In genomic region chr12:25605396-25605795, GRCm38 (mm10) we compare ENCODE assay signal across 25 mouse cellular contexts.
A peak's percentile ranks its signal among the peaks of the same experiment; 100 is the strongest.
DNase-seq lines count a peak whose midpoint lies in the region; ATAC-seq lines count a peak whose summit lies in the region.
"Had no signal": no experiment of that assay in that cellular context is flagged by ENCODE, and none has a peak within 500 bp of the region (broad histone marks: within the 10 kb centered on the region; RNA-seq: fewer than 3 reads in every experiment).

No protein-coding gene starts in this region.

- H3K27ac ChIP-seq in intestine, embryonic 14.5 days (ENCODE audit: low read depth): no peak overlapping the region
- no peak overlapping the region for H3K27ac ChIP-seq in intestine, embryonic 15.5 days
- no peak overlapping the region for H3K27ac ChIP-seq in midbrain, embryonic 13.5 days
- H3K27ac ChIP-seq: embryonic facial prominence, embryonic 12.5 days; forebrain, embryonic 15.5 days; hindbrain, embryonic 12.5 days; hindbrain, postnatal 0 days; liver, embryonic 14.5 days; midbrain, embryonic 12.5 days; neural tube, embryonic 13.5 days had no signal

- H3K4me1 ChIP-seq in intestine, embryonic 14.5 days (replicated peaks; ENCODE audit: control insufficient read depth, insufficient read depth, low read length): no peaks in the 10 kb centered on the region
- no peaks in the 10 kb centered on the region for H3K4me1 ChIP-seq in intestine, embryonic 15.5 days (replicated peaks)
- H3K4me1 ChIP-seq in midbrain, embryonic 13.5 days (replicated peaks): no peaks in the 10 kb centered on the region; the same call in 1 of the 2 replicates
- H3K4me1 ChIP-seq: midbrain, embryonic 12.5 days had no signal

- no peaks in the 10 kb centered on the region for H3K36me3 ChIP-seq in intestine, embryonic 14.5 days (ENCODE audit: control insufficient read depth, insufficient read depth, low read length)
- H3K36me3 ChIP-seq in intestine, embryonic 15.5 days: no peaks in the 10 kb centered on the region
- H3K36me3 ChIP-seq in midbrain, embryonic 13.5 days: no peaks in the 10 kb centered on the region
- H3K36me3 ChIP-seq: embryonic facial prominence, embryonic 12.5 days; forebrain, embryonic 15.5 days; hindbrain, embryonic 12.5 days; midbrain, embryonic 12.5 days; neural tube, embryonic 13.5 days had no signal

- peak; percentile 25 for DNase-seq in intestine, embryonic 14.5 days (ENCODE audit: low spot score)
- DNase-seq in kidney, postnatal 14 days: peak; percentile 3
- DNase-seq in kidney, adult 9 months: no peak
- DNase-seq in lung, postnatal 14 days: peak; percentile 5
- peak; percentile 8 to 26 for DNase-seq in lung, postnatal 4 days
- DNase-seq: adrenal gland, postnatal 25 days; cerebellum, adult 11-12 months; cerebellum, adult 9-11 months; embryo, embryonic 11 days; gastrocnemius, postnatal 25 days; liver; right cerebral cortex, postnatal 4 days; thymus, postnatal 4 days had no signal

- 70% methylated on average over 3 of the region's 3 CpGs for WGBS in intestine, embryonic 14.5 days
- WGBS in intestine, embryonic 15.5 days: 65% methylated on average over 3 of the region's 3 CpGs
- WGBS in midbrain, embryonic 13.5 days: 86% methylated on average over 3 of the region's 3 CpGs

- no peak overlapping the region for H3K9ac ChIP-seq in intestine, embryonic 14.5 days (ENCODE audit: low read length)
- H3K9ac ChIP-seq in intestine, embryonic 15.5 days: no peak overlapping the region
- H3K9ac ChIP-seq in midbrain, embryonic 13.5 days (replicated peaks): no peak overlapping the region
- H3K9ac ChIP-seq: embryonic facial prominence, embryonic 12.5 days; forebrain, embryonic 15.5 days; hindbrain, embryonic 12.5 days; liver, embryonic 14.5 days; midbrain, embryonic 12.5 days; neural tube, embryonic 13.5 days had no signal

- no peaks in the 10 kb centered on the region for H3K27me3 ChIP-seq in intestine, embryonic 14.5 days (replicated peaks; ENCODE audit: control insufficient read depth, insufficient read depth, low read length)
- no peaks in the 10 kb centered on the region for H3K27me3 ChIP-seq in intestine, embryonic 15.5 days (replicated peaks)
- no peaks in the 10 kb centered on the region for H3K27me3 ChIP-seq in midbrain, embryonic 13.5 days
- H3K27me3 ChIP-seq: embryonic facial prominence, embryonic 12.5 days; forebrain, embryonic 15.5 days; hindbrain, embryonic 12.5 days; megakaryocyte, embryonic 14.5 days; midbrain, embryonic 12.5 days; neural tube, embryonic 13.5 days had no signal

- no peak for ATAC-seq in intestine, embryonic 14.5 days (replicated peaks; ENCODE audit: low FRiP score, low TSS enrichment, low read depth)
- ATAC-seq in intestine, embryonic 15.5 days: no peak
- ATAC-seq in midbrain, embryonic 13.5 days: no peak
- ATAC-seq: CD4-positive, CD25-positive, alpha-beta regulatory T cell, adult 4 months; forebrain, embryonic 15.5 days; hindbrain, postnatal 0 days; intestine, postnatal 0 days had no signal

- H3K9me3 ChIP-seq in intestine, embryonic 14.5 days (ENCODE audit: control insufficient read depth, low read length): no peaks in the 10 kb centered on the region
- no peaks in the 10 kb centered on the region for H3K9me3 ChIP-seq in intestine, embryonic 15.5 days
- H3K9me3 ChIP-seq in midbrain, embryonic 13.5 days: no peaks in the 10 kb centered on the region
- H3K9me3 ChIP-seq: embryonic facial prominence, embryonic 12.5 days; forebrain, embryonic 15.5 days; hindbrain, embryonic 12.5 days; megakaryocyte, embryonic 14.5 days; midbrain, embryonic 12.5 days; neural tube, embryonic 13.5 days had no signal

- H3K4me2 ChIP-seq in intestine, embryonic 14.5 days (ENCODE audit: low read length): no peak overlapping the region
- no peak overlapping the region for H3K4me2 ChIP-seq in intestine, embryonic 15.5 days (replicated peaks)
- H3K4me2 ChIP-seq in midbrain, embryonic 13.5 days (replicated peaks): no peak overlapping the region
- H3K4me2 ChIP-seq: embryonic facial prominence, embryonic 12.5 days; forebrain, embryonic 15.5 days; hindbrain, embryonic 12.5 days; midbrain, embryonic 12.5 days; neural tube, embryonic 13.5 days had no signal

- no peak overlapping the region for H3K4me3 ChIP-seq in intestine, embryonic 14.5 days (ENCODE audit: low read depth, low read length)
- H3K4me3 ChIP-seq in intestine, embryonic 15.5 days (replicated peaks): no peak overlapping the region
- H3K4me3 ChIP-seq in midbrain, embryonic 13.5 days (replicated peaks): no peak overlapping the region
- H3K4me3 ChIP-seq: embryonic facial prominence, embryonic 12.5 days; forebrain, embryonic 15.5 days; hindbrain, embryonic 12.5 days; megakaryocyte, embryonic 14.5 days; midbrain, embryonic 12.5 days; neural tube, embryonic 13.5 days had no signal
